In genomic region chr6:49637654-49638053, GRCm38 (mm10) we compare ENCODE assay signal across 15 mouse cellular contexts.
A peak's percentile ranks its signal among the peaks of the same experiment; 100 is the strongest.
DNase-seq lines count a peak whose midpoint lies in the region; ATAC-seq lines count a peak whose summit lies in the region.
"Had no signal": no experiment of that assay in that cellular context is flagged by ENCODE, and none has a peak within 500 bp of the region (broad histone marks: within the 10 kb centered on the region; RNA-seq: fewer than 3 reads in every experiment).

No protein-coding gene starts in this region.

- no peak overlapping the region for H3K4me2 ChIP-seq in neural tube, embryonic 15.5 days
- H3K4me2 ChIP-seq in kidney, embryonic 16.5 days (replicated peaks; ENCODE audit: low read depth, low read length), result no peak overlapping the region
- H3K4me2 ChIP-seq: heart, embryonic 12.5 days; hindbrain, embryonic 12.5 days; liver, embryonic 15.5 days had no signal

- peaks cover 4% of the 10 kb centered on the region for H3K4me1 ChIP-seq in neural tube, embryonic 15.5 days
- peaks cover 13% of the 10 kb centered on the region for H3K4me1 ChIP-seq in kidney, embryonic 16.5 days (ENCODE audit: insufficient read depth, low read length)
- H3K4me1 ChIP-seq: heart, embryonic 12.5 days; liver, embryonic 15.5 days had no signal

- no peak overlapping the region for H3K27ac ChIP-seq in neural tube, embryonic 15.5 days (replicated peaks)
- H3K27ac ChIP-seq in kidney, embryonic 16.5 days (ENCODE audit: low read length), result no peak overlapping the region
- H3K27ac ChIP-seq: hindbrain, embryonic 12.5 days; liver, embryonic 15.5 days had no signal

- H3K4me3 ChIP-seq in neural tube, embryonic 15.5 days (replicated peaks), result no peak overlapping the region
- no peak overlapping the region for H3K4me3 ChIP-seq in kidney, embryonic 16.5 days (ENCODE audit: low read length)
- H3K4me3 ChIP-seq: heart, embryonic 12.5 days; hindbrain, embryonic 12.5 days; liver, embryonic 15.5 days had no signal

- H3K9ac ChIP-seq in neural tube, embryonic 15.5 days (replicated peaks), result no peak overlapping the region
- no peak overlapping the region for H3K9ac ChIP-seq in kidney, embryonic 16.5 days (replicated peaks; ENCODE audit: low read length)
- H3K9ac ChIP-seq: heart, embryonic 12.5 days; hindbrain, embryonic 12.5 days; liver, embryonic 15.5 days had no signal

- H3K36me3 ChIP-seq in neural tube, embryonic 15.5 days, result no peaks in the 10 kb centered on the region
- H3K36me3 ChIP-seq in kidney, embryonic 16.5 days (ENCODE audit: insufficient read depth, low read length), result no peaks in the 10 kb centered on the region
- H3K36me3 ChIP-seq: heart, embryonic 12.5 days; hindbrain, embryonic 12.5 days; liver, embryonic 15.5 days had no signal

- intact Hi-C loops in left cerebral cortex, postnatal 36 days (cut with DNase I), result no loop called here

- H3K27me3 ChIP-seq in neural tube, embryonic 15.5 days (replicated peaks), result no peaks in the 10 kb centered on the region
- H3K27me3 ChIP-seq in kidney, embryonic 16.5 days (ENCODE audit: insufficient read depth, low read length), result no peaks in the 10 kb centered on the region
- H3K27me3 ChIP-seq: heart, embryonic 12.5 days; hindbrain, embryonic 12.5 days; liver, embryonic 15.5 days had no signal

- peak; percentile 72 for DNase-seq in adrenal gland, adult 2 months
- DNase-seq in adrenal gland, postnatal 4 days (ENCODE audit: low spot score in 2 of 2), result no peak
- DNase-seq in 3T3-L1 (ENCODE audit: low read depth, low spot score), result peak; percentile 36
- DNase-seq in frontal cortex, adult 2 months (ENCODE audit: extremely low spot score in 1 of 2, low spot score in 1 of 2), result peak; percentile 64 to 81
- peak; percentile 29 to 46 for DNase-seq in left cerebral cortex, postnatal 36 days (ENCODE audit: low spot score in 2 of 2)
- no peak for DNase-seq in spleen, adult 12 weeks (ENCODE audit: low spot score)
- DNase-seq: cerebellum, postnatal 14 days; gastrocnemius, postnatal 14 days; kidney, adult 2 months; spleen, adult 18-20 months had no signal

- no peaks in the 10 kb centered on the region for H3K9me3 ChIP-seq in neural tube, embryonic 15.5 days (replicated peaks)
- no peaks in the 10 kb centered on the region for H3K9me3 ChIP-seq in kidney, embryonic 16.5 days (ENCODE audit: low read length)
- H3K9me3 ChIP-seq: heart, embryonic 12.5 days; hindbrain, embryonic 12.5 days; liver, embryonic 15.5 days had no signal

- no peak for ATAC-seq in neural tube, embryonic 15.5 days (ENCODE audit: low FRiP score)
- ATAC-seq in kidney, embryonic 16.5 days (ENCODE audit: low FRiP score, low TSS enrichment), result no peak

- 90% methylated on average over 2 of the region's 2 CpGs for WGBS in neural tube, embryonic 15.5 days
- 74% methylated on average over 2 of the region's 2 CpGs for WGBS in kidney, embryonic 16.5 days

Comparison
In these comparisons a context has a peak if more than half of its experiments do, and no peak if none do; other contexts are left out.
1. DNase-seq: peak in adrenal gland, adult 2 months (single experiment), 3T3-L1 (single experiment), frontal cortex, adult 2 months (2 of 2) and left cerebral cortex, postnatal 36 days (2 of 2); none in adrenal gland, postnatal 4 days (0 of 2) and spleen, adult 12 weeks (single experiment).